Mouse (Mus musculus) CH12.LX (cell line): ENCODE results near the gene Eme2.

Experiments used
- CHD1 ChIP-seq: IDR thresholded peaks from 2 replicates; pipeline ENCODE4 v1.6.1; 2012; ENCODE audit warnings: low read depth, low read length, improper control_type of control experiment, inconsistent platforms
- CTCF ChIP-seq, 2 experiments: IDR thresholded peaks in 1 of 2; conservative IDR thresholded peaks in 1 of 2; 2 replicates each; pipeline ENCODE4 v1.5.1; 2011 to 2012; ENCODE audit warnings: low read depth in 2 of 2, low read length in 2 of 2, improper control_type of control experiment in 1 of 2, inconsistent platforms in 1 of 2, mild to moderate bottlenecking in 1 of 2, moderate library complexity in 1 of 2
- MAZ ChIP-seq: IDR thresholded peaks from 2 replicates; pipeline ENCODE4 v1.6.1; 2012; ENCODE audit warnings: low read depth, mild to moderate bottlenecking, inconsistent platforms, low read length, improper control_type of control experiment, moderate library complexity
- SMC3 ChIP-seq: IDR thresholded peaks from 2 replicates; pipeline ENCODE4 v1.6.1; 2011; ENCODE audit warnings: low read depth, low read length, improper control_type of control experiment

GRCm38 (mm10) chr17:24887291-24888080 lies 7.4 kb downstream of the Eme2 start:
- TF ChIP-seq CTCF (conservative IDR thresholded peaks at IDR 0.05 in 1 of 2, IDR thresholded peaks at IDR 0.05 in 1 of 2; ENCODE audit: low read depth in 2 of 2, low read length in 2 of 2) (no peak), CHD1 (no peak), SMC3 (no peak), MAZ (no peak)
